Mouse (Mus musculus) kidney, adult 2 months (tissue): ENCODE results near the gene Plekha6. TPM values are rescaled to one million over a fixed set of nuclear protein-coding genes. Genes with fewer than 3 reads are reported as not detected.
A peak's percentile ranks its signal among the peaks of the same experiment; 100 is the strongest.

Source experiments
- DNase-seq: peaks from one replicate; pipeline ENCODE4 v3.0.0; 2021
- H3K27ac ChIP-seq: fragments of 200-500 bp; 2 replicates; pipeline ENCODE4 v1.5.1; 2012; ENCODE audit warnings: low read depth, low read length, control low read depth, inconsistent platforms; ENCODE audit not compliant: insufficient read depth
- H3K27me3 ChIP-seq: fragments of 200-500 bp; replicated peaks from 2 replicates; pipeline ENCODE4 v1.6.1; 2012; ENCODE audit warnings: mild to moderate bottlenecking, moderate library complexity, low read length, inconsistent platforms; ENCODE audit not compliant: control insufficient read depth, insufficient read depth
- H3K36me3 ChIP-seq: fragments of 200-500 bp; 2 replicates; pipeline ENCODE4 v1.6.1; 2012; ENCODE audit warnings: mild to moderate bottlenecking, moderate library complexity, low read length, inconsistent platforms; ENCODE audit not compliant: control insufficient read depth, insufficient read depth
- H3K4me1 ChIP-seq: fragments of 200-500 bp; 2 replicates; pipeline ENCODE4 v1.6.1; 2011; ENCODE audit warnings: low read length; ENCODE audit not compliant: control insufficient read depth, insufficient read depth
- H3K4me3 ChIP-seq: fragments of 200-500 bp; 2 replicates; pipeline ENCODE4 v1.5.1; 2011; ENCODE audit warnings: mild to moderate bottlenecking, low read depth, low read length, control low read depth; ENCODE audit not compliant: insufficient read depth
- CTCF ChIP-seq: fragments of 200-500 bp; conservative IDR thresholded peaks from 2 replicates; pipeline ENCODE4 v1.5.1; 2011; ENCODE audit warnings: low read depth, mild to moderate bottlenecking, control low read depth, low read length, moderate library complexity, mixed read lengths; ENCODE audit not compliant: insufficient read depth, insufficient read length
- POLR2A ChIP-seq: fragments of 200-500 bp; IDR thresholded peaks from one replicate; pipeline ENCODE4 v1.6.1; 2011; ENCODE audit warnings: low read depth, low read length, control low read depth
- WGBS: fragments of 180-500 bp; shearing (Covaris S2); methylation state at CpG from one replicate; pipeline ENCODE4 v1.1.7; 2018; 5-methylcytosine and 5-hydroxymethylcytosine counted together
- polyA plus RNA-seq: library from polyadenylated mRNA; depleted of rRNA; stranded (reverse); fragments of >200 nt; gene quantifications from 2 replicates; pipeline ENCODE4 v1.2.3, GENCODE M21; 2012

The Plekha6 gene
- polyA plus RNA-seq, 1 experiment, result 91.4 TPM

- Histone ChIP-seq H3K4me1 (peaks cover 40% of the 10 kb centered on the region), H3K27ac (no peak overlapping the region)
- no peak for DNase-seq
These were observed 60.7 kb downstream of the Plekha6 start for GRCm38 (mm10) chr1:133224674-133225073.

GRCm38 (mm10) chr1:133225137-133225536, 61.1 kb downstream of the Plekha6 start:
- Histone ChIP-seq H3K36me3 (no peaks in the 10 kb centered on the region), H3K4me1 (peaks cover 40% of the 10 kb centered on the region), H3K27ac (no peak overlapping the region), H3K4me3 (no peak overlapping the region), H3K27me3 (no peaks in the 10 kb centered on the region)
- WGBS, result 40% methylated on average over 3 of the region's 3 CpGs
- no peak for DNase-seq
- TF ChIP-seq CTCF (no peak), POLR2A (no peak)

More at GRCm38 (mm10) chr1:133224674-133225073, 60.7 kb downstream of the Plekha6 start:
- H3K36me3 ChIP-seq, result no peaks in the 10 kb centered on the region
- H3K27me3 ChIP-seq, result no peaks in the 10 kb centered on the region
- TF ChIP-seq POLR2A (no peak), CTCF (no peak)
- H3K4me3 ChIP-seq, result no peak overlapping the region

DNA sequence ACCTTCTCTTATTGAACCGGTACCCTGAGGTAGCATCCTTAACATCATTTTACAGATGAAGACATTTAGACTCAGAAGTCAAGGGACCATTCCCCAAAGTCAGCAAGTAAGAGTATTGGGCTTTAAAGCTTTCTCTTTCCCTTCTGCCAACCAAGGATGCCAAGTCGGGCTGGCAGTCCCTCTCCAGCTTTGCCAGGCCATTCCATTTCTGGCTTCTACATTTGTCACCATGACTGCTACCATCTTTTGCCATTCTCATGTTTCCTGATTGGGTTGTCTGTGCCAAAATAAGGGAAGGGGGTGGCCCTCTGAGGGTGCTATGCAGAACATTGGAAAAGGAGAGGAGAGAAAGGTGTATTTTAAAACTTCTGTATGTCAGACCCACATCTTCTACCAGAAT, 61.6 kb downstream of the Plekha6 start:
- Histone ChIP-seq H3K4me1 (peaks cover 40% of the 10 kb centered on the region), H3K27ac (no peak overlapping the region)
- 98% methylated on average over 2 of the region's 2 CpGs for WGBS

DNA sequence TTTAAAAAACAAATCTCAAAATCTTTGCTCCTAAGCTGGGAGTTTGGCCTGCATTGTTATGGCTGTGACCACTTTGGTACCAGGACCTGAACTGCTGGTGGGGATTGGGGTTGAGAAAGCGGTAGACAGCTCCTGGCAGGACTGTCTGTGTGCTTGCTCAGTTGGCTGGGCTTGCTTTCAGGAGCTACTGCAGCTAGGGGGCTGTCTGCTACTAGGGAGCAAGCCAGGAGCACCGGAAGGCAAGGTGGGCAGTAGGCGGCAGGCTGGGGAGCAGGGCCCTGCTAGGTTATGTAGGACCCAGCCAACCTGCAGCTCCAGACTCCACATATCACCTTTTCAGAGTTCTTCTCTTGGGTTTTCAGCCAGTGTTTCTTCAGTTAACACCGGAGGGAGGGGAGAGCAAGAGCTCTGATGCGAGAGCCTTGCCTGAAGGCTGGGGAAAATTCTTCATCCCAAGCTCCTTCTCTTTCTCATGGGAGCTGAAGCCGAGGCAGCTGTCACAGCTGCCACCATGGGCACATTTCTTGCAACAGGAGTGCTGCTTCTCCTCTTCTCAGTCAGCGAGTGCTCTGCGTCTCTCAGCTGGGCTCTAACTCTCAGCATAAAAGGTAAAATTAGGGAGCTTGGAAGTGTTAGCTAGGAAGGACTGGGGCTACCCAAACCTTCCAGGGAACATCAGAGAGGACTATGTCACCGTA, 62.1 kb downstream of the Plekha6 start:
- no peak overlapping the region for H3K27ac ChIP-seq
- DNase-seq, result peak; percentile 79
- 70% methylated on average over 9 of the region's 9 CpGs for WGBS
- no peak overlapping the region for H3K4me3 ChIP-seq
- TF ChIP-seq POLR2A (no peak), CTCF (peak; percentile 53)
- H3K4me1 ChIP-seq, result peaks cover 40% of the 10 kb centered on the region
- no peaks in the 10 kb centered on the region for H3K27me3 ChIP-seq
- H3K36me3 ChIP-seq, result no peaks in the 10 kb centered on the region

More for the DNA sequence above, 61.6 kb downstream of the Plekha6 start:
- no peak for TF ChIP-seq POLR2A
- no peak for TF ChIP-seq CTCF
- no peak for DNase-seq
- Histone ChIP-seq H3K27me3 (no peaks in the 10 kb centered on the region), H3K36me3 (no peaks in the 10 kb centered on the region), H3K4me3 (no peak overlapping the region)

DNA sequence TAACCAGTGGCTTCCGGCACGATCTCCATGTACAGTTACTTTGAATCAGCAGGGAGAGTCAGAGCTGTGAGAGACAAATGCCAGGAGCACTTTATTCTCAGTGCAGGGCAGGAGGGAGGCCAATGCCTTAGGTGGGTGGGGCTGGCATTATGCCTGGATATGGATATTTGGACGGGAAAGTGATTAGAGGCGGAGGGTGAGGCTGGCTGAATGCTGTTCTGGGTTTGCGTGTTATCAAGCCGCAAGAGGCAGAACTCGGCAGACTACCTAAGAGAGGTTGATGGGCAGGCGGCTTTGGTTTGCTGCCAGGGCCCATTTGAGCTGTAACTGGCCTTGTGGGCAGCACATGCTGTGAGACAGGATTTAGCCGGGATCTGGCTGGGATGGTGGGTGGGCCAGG, 62.9 kb downstream of the Plekha6 start:
- TF ChIP-seq POLR2A (no peak), CTCF (0 out of 2 replicates have a peak, but pooled peaks have one; percentile 1)
- H3K36me3 ChIP-seq, result no peaks in the 10 kb centered on the region
- no peak overlapping the region for H3K27ac ChIP-seq
- H3K4me1 ChIP-seq, result peaks cover 36% of the 10 kb centered on the region
- H3K27me3 ChIP-seq, result no peaks in the 10 kb centered on the region
- no peak overlapping the region for H3K4me3 ChIP-seq
- 30% methylated on average over 9 of the region's 9 CpGs for WGBS
- DNase-seq, result peak; percentile 80

DNA sequence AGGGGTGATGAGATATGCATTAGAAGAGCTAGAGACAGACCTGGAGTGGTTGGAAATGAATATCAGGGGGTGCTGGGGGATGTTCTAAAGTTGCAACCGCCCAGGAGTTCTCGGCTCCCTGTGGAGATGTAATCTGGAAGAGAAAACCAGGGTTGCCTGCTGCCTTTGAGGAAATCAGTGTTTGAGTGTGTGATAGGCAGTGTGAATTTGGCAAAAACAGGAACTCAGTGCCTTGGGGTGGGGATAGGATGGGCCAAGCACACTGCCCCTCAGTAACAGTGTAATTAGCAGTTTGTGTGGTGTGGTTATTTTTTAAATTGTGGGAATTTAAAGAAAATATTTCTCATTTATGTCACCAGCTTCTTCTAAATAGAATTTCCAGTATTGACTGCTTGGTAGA, 63.4 kb downstream of the Plekha6 start:
- TF ChIP-seq POLR2A, result no peak
- no peak for TF ChIP-seq CTCF
- peaks cover 37% of the 10 kb centered on the region for H3K4me1 ChIP-seq
- H3K27me3 ChIP-seq, result no peaks in the 10 kb centered on the region
- DNase-seq, result no peak
- no peaks in the 10 kb centered on the region for H3K36me3 ChIP-seq
- H3K27ac ChIP-seq, result no peak overlapping the region
- H3K4me3 ChIP-seq, result no peak overlapping the region
- 80% methylated on average over 2 of the region's 2 CpGs for WGBS

DNA sequence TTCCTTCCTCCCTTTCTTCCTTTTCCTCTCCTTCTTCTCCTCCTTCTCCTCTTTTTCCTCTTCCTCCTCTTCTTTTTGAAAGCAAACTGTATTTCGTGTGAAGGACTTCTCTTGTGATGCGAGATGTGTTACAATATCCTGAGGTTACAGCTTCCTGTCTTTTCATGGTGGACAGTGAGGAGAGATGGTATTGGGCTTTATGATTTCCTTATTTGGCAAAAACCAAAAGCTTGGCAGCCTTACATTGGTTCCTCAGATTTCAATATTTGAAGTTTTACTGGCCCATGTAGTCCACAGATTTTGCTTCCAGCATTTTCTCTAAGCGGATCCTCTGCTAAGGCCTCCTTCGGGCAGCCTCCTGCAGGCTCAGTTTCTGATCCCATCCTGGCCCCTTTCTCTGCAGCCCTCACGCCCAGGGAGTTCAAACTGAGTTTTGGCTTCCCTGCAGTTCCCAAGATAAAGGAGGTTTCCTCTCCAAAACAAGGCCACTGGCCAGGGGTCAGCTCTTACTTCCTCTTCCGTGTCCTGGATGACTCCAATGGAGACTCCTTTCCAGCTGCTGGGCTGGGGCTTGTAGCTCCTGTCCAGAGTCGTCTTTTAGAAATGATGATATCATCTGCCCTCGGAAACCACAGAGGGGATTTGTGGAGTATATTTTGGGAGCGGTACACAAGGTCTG, 64.9 kb downstream of the Plekha6 start:
- WGBS, result 64% methylated on average over 9 of the region's 9 CpGs
- peak overlapping the region; percentile 33; the same call in 1 of the 2 replicates for H3K27ac ChIP-seq
- peak; percentile 70 for DNase-seq
- H3K36me3 ChIP-seq, result no peaks in the 10 kb centered on the region
- H3K27me3 ChIP-seq, result no peaks in the 10 kb centered on the region
- TF ChIP-seq CTCF (no peak), POLR2A (no peak)
- no peak overlapping the region for H3K4me3 ChIP-seq
- H3K4me1 ChIP-seq, result peaks cover 31% of the 10 kb centered on the region
